ENCODE assay signal across 19 mouse cellular contexts in genomic region chr10:115448614-115449013, GRCm38 (mm10).
A peak's percentile ranks its signal among the peaks of the same experiment; 100 is the strongest.
DNase-seq lines count a peak whose midpoint lies in the region; ATAC-seq lines count a peak whose summit lies in the region.
"Had no signal": no experiment of that assay in that cellular context is flagged by ENCODE, and none has a peak within 500 bp of the region (broad histone marks: within the 10 kb centered on the region; RNA-seq: fewer than 3 reads in every experiment).

No protein-coding gene starts in this region.

- no peaks in the 10 kb centered on the region for H3K36me3 ChIP-seq in heart, embryonic 11.5 days (ENCODE audit: control insufficient read depth, insufficient read depth, low read length)
- no peaks in the 10 kb centered on the region for H3K36me3 ChIP-seq in heart, embryonic 10.5 days
- H3K36me3 ChIP-seq: G1E had no signal

- WGBS in heart, embryonic 11.5 days (ENCODE audit: insufficient replicate concordance) = 85% methylated on average over 13 of the region's 13 CpGs
- WGBS in heart, embryonic 10.5 days = 89% methylated on average over 13 of the region's 13 CpGs

- no peaks in the 10 kb centered on the region for H3K9me3 ChIP-seq in heart, embryonic 11.5 days (replicated peaks; ENCODE audit: control insufficient read depth, low read length)
- H3K9me3 ChIP-seq in heart, embryonic 10.5 days = no peaks in the 10 kb centered on the region
- H3K9me3 ChIP-seq: G1E had no signal

- H3K4me1 ChIP-seq in heart, embryonic 11.5 days (ENCODE audit: control insufficient read depth, insufficient read depth, low read length) = no peaks in the 10 kb centered on the region
- H3K4me1 ChIP-seq in heart, embryonic 10.5 days = no peaks in the 10 kb centered on the region

- H3K27ac ChIP-seq in heart, embryonic 11.5 days (ENCODE audit: low read depth, low read length) = no peak overlapping the region
- H3K27ac ChIP-seq in heart, embryonic 10.5 days = no peak overlapping the region

- H3K27me3 ChIP-seq in heart, embryonic 11.5 days (ENCODE audit: control insufficient read depth, insufficient read depth, low read length) = no peaks in the 10 kb centered on the region
- H3K27me3 ChIP-seq in heart, embryonic 10.5 days (ENCODE audit: insufficient read depth, poor library complexity, severe bottlenecking) = no peaks in the 10 kb centered on the region
- H3K27me3 ChIP-seq: CH12.LX had no signal

- no peak overlapping the region for H3K9ac ChIP-seq in heart, embryonic 11.5 days (ENCODE audit: low read depth, low read length)

- H3K4me3 ChIP-seq in heart, embryonic 11.5 days (ENCODE audit: low read depth, low read length) = no peak overlapping the region
- no peak overlapping the region for H3K4me3 ChIP-seq in heart, embryonic 10.5 days

- DNase-seq in heart, adult 11 months = peak; percentile 78
- DNase-seq in heart, embryonic 10.5 days (ENCODE audit: low spot score) = peak; percentile 52
- DNase-seq in heart, postnatal 4 days = no peak
- DNase-seq: adrenal gland, adult 2 months; adrenal gland, adult 8-10 months; adrenal gland, postnatal 10 days; adrenal gland, postnatal 14 days; adrenal gland, postnatal 25 days; adrenal gland, postnatal 36 days; B cell, adult 2 months; cerebellum, adult 11 months; cerebellum, adult 11-12 months; cerebellum, adult 18-20 months had no signal

- no peak for ATAC-seq in heart, embryonic 11.5 days (replicated peaks; ENCODE audit: insufficient number of reproducible peaks, low FRiP score, low TSS enrichment)
- ATAC-seq: activated CD4-positive, CD25-positive, alpha-beta regulatory T cell, adult 4 months; CD4-positive, CD25-positive, alpha-beta regulatory T cell, adult 4 months; Patski had no signal

- no peak overlapping the region for H3K4me2 ChIP-seq in heart, embryonic 11.5 days
